Mouse (Mus musculus) gonadal fat pad, adult 2 months (tissue): Measurements from ENCODE around the gene Serpina3f. TPM values are rescaled to one million over a fixed set of nuclear protein-coding genes. Genes with fewer than 3 reads are reported as not detected.

Experiments
- DNase-seq: peaks from one replicate; pipeline ENCODE4 v3.0.0-alpha.2; 2012; ENCODE audit warnings: low read depth
- polyA plus RNA-seq: library from polyadenylated mRNA; depleted of rRNA; stranded (reverse); fragments of >200 nt; gene quantifications from 2 replicates; pipeline ENCODE4 v1.2.3, GENCODE M21; 2012; rRNA removed

Gene Serpina3f
- polyA plus RNA-seq, 1 experiment = 0.57 TPM

- DNase-seq = no peak
These were observed 33.9 kb downstream of the Serpina3f start for GRCm38 (mm10) chr12:104248231-104248630.

- DNase-seq = no peak
These were observed 46.7 kb downstream of the Serpina3f start for GRCm38 (mm10) chr12:104261041-104261440.

GRCm38 (mm10) chr12:104262863-104263262, 48.5 kb downstream of the Serpina3f start, which contains the start of gene Serpina3i:
TSS of gene Serpina3i (plus strand) at chr12:104263122.
- no peak for DNase-seq

- DNase-seq = no peak
These were observed 52.0 kb downstream of the Serpina3f start for GRCm38 (mm10) chr12:104266374-104266773.

Other genes starting within 250 kb of the Serpina3f start
- not detected in 2 replicates for gene Serpina11, start 224.6 kb upstream of the Serpina3f start, polyA plus RNA-seq
- not detected in 2 replicates for gene Serpina9, start 200.8 kb upstream of the Serpina3f start, polyA plus RNA-seq
- 0.07 TPM in 1 of 2 replicates, not detected in the other for gene Serpina12, start 170.1 kb upstream of the Serpina3f start, polyA plus RNA-seq
- gene Serpina5, start 113.4 kb upstream of the Serpina3f start, polyA plus RNA-seq = 0.05 and 0.14 TPM in 2 replicates
- gene Serpina3a, start 101.8 kb upstream of the Serpina3f start, polyA plus RNA-seq = not detected in 2 replicates
- gene Serpina3b, start 86.5 kb upstream of the Serpina3f start, polyA plus RNA-seq = 0.08 and 0.91 TPM in 2 replicates
- gene Serpina3c, start 60.7 kb upstream of the Serpina3f start, polyA plus RNA-seq = 49.4 and 89.8 TPM in 2 replicates
- gene Serpina3g, start 21.7 kb downstream of the Serpina3f start, polyA plus RNA-seq = 2.4 and 3.2 TPM in 2 replicates
- 1.1 and 1.3 TPM in 2 replicates for gene Serpina3i, start 48.6 kb downstream of the Serpina3f start, polyA plus RNA-seq
- gene Serpina3j, start 100.0 kb downstream of the Serpina3f start, polyA plus RNA-seq = 0.46 TPM in 1 of 2 replicates, not detected in the other
- 0.92 and 2.1 TPM in 2 replicates for gene Serpina3k, start 123.9 kb downstream of the Serpina3f start, polyA plus RNA-seq
- 1.5 and 3.5 TPM in 2 replicates for gene Serpina3m, start 123.9 kb downstream of the Serpina3f start, polyA plus RNA-seq
- 148 and 496 TPM in 2 replicates for gene Serpina3n, start 192.2 kb downstream of the Serpina3f start, polyA plus RNA-seq